Mouse (Mus musculus) urinary bladder, postnatal 14 days (tissue): ENCODE data around the gene Slc6a3.
A peak's percentile ranks its signal among the peaks of the same experiment; 100 is the strongest.

Source experiments
- DNase-seq: peaks from one replicate; pipeline ENCODE4 v3.0.0; 2021; ENCODE audit warnings: low spot score

The Slc6a3 gene

DNA sequence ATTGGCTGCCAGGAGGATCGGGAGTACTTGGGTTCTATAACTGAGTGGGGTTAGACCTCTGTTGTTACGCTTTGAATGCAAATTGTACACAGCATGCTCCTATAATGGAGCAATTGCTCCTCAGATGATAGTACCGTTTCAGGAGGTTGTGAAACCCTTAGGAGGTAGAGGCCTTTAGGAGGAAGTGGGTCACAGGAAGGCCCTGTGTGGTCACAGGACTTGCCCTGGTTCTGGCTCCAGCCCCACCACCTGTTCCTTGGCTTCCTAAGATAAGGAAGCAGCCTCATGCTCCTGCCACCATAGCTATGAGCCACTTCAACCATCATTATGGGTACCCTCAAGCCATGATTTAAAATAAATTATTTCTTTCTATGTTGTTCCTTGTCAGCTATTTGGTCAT lies 54.9 kb downstream of the Slc6a3 start:
- no peak for DNase-seq

GRCm38 (mm10) chr13:73592546-73592945 lies 56.0 kb downstream of the Slc6a3 start:
- no peak for DNase-seq

- DNase-seq = no peak
Measured at GRCm38 (mm10) chr13:73596276-73596675, 59.7 kb downstream of the Slc6a3 start.

DNA sequence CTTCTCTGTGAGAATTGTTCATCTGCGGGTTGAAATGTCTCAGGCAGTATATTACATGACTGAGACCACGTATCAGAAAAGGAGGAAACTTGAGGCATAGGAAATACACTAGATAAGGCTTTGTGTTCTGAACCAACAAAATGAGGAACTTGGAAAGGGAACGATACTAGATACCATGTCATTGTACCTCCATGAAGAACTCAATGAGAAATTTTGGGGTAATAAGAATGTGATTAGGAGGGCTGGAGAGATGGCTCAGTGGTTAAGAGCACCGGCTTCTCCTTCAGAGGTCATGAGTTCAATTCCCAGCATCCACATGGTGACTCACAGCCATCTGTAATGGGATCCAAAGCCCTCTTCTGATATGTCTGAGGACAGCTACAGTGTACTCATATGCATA lies 63.7 kb downstream of the Slc6a3 start:
- DNase-seq = no peak

- no peak for DNase-seq
Measured at GRCm38 (mm10) chr13:73603046-73603445, 66.5 kb downstream of the Slc6a3 start.

DNA sequence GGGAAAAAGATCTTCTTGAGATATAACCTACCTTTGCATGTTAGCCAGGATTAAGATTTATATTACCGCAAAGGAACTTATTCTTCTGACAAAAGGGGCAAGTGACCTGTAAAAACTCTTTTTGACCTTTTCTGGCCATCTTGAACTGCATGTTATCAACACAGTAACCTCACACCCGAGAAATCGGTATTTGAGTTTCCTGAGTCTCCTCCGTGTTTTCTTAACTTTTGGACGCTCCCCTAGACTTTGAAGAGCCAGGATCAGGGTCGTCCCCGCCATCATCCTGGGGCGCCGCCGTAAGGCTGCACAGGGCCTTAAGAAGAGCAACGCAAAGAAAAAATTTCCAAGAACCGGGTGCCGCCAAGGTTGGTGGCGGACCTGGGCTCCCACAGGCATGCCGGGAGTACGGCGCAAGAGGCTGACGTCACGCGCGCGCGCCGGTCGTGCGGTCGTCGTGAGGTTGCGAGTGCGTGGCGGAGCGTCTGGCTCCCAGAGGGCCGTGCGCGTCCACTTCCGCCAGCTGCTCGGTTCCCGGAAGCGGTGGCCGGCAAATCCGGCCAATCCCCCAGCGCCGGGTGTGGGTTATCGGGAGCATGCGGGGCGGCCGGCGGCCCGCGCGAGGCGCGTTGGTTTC lies 67.1 kb downstream of the Slc6a3 start, which contains the start of gene Clptm1l:
Gene Clptm1l (plus strand): TSS at position 485 of the 634 bp plus-strand sequence.
- DNase-seq = peak; percentile 97

DNA sequence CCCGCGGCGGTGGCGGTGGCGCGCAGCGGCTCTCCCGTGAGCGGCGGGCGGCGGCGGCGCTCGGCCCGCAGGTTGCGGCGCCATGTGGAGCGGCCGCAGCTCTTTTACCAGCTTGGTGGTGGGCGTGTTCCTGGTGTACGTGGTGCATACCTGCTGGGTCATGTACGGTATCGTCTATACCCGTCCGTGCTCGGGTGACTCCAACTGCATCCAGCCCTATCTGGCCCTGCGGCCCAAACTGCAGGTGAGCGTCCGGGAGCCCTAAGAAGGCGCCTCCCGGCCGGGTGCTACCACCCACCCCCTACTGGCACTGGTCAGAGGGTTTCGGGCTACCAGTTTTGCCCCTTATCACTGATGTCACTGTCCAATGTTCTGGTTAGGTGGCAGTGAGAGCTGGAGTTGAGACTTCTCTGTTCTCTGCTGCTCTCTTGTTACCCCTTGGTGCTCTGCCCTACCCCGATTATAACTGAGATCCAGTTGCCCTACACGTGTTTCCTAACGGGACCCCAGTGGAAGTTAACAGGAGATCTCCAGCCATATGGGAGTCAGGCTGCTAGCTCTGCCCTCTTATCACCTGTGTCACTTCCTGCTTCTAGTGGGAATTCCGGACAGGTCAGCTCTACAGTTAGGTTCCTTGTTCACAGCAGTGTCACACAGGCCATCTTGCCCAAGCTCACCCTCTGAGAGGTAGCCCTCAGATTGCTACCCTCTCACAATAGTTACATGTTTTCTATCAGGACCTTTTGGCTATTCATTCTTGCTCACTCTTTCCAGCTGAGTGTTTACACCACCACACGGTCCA lies 67.8 kb downstream of the Slc6a3 start:
- peak; percentile 58 for DNase-seq

DNA sequence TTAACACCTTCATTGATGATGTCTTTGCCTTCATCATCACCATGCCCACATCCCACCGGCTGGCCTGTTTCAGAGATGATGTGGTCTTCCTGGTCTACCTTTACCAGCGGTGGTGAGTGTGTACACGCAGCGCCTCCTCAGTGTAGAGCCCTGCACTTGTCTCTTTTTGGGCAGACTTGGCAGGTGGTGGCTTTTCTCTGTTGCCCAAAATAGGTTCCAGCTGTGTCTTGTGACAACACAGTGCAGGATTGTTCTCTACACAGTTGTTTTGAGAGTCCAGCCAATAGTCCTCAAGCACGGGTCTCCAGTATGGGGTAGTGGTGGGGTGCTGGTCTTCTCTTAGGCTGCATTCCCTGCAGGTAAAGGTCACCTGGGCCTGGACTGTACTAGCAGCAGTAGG lies 81.9 kb downstream of the Slc6a3 start:
- DNase-seq = no peak

GRCm38 (mm10) chr13:73620637-73621036 lies 84.1 kb downstream of the Slc6a3 start:
- DNase-seq = no peak

- DNase-seq = no peak
Measured at GRCm38 (mm10) chr13:73626410-73626744, 89.8 kb downstream of the Slc6a3 start.

DNA sequence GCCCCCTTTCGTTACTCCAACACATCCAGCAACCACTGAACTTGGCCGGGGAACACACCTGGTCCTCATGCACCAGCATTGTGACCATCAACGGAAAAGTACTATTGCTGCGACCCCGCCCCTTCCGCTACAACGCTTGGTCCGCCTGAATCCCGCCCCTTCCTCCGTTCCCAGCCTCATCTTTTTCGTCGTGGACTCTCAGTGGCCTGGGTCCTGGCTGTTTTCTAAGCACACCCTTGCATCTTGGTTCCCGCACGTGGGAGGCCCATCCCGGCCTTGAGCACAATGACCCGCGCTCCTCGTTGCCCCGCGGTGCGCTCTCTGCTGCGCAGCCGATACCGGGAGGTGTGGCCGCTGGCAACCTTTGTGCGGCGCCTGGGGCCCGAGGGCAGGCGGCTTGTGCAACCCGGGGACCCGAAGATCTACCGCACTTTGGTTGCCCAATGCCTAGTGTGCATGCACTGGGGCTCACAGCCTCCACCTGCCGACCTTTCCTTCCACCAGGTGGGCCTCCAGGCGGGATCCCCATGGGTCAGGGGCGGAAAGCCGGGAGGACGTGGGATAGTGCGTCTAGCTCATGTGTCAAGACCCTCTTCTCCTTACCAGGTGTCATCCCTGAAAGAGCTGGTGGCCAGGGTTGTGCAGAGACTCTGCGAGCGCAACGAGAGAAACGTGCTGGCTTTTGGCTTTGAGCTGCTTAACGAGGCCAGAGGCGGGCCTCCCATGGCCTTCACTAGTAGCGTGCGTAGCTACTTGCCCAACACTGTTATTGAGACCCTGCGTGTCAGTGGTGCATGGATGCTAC lies 90.4 kb downstream of the Slc6a3 start, which contains the start of gene Tert:
Gene Tert (plus strand): TSS at position 167 of the 805 bp plus-strand sequence.
- peak; percentile 58 for DNase-seq
